Mouse (Mus musculus) cerebellum, postnatal 10 days (tissue): Measurements from ENCODE around the gene Gm4778.
A peak's percentile ranks its signal among the peaks of the same experiment; 100 is the strongest.
"Not testable (repeated sequence)": the region's sequence is repeated elsewhere in the genome, so short reads cannot be mapped to it uniquely, and the experiment has no call there.

Experiments
- DNase-seq, 2 experiments: peaks; one replicate each; pipeline ENCODE4 v3.0.0; 2021; ENCODE audit warnings: mixed read lengths in 2 of 2

The Gm4778 gene

DNA sequence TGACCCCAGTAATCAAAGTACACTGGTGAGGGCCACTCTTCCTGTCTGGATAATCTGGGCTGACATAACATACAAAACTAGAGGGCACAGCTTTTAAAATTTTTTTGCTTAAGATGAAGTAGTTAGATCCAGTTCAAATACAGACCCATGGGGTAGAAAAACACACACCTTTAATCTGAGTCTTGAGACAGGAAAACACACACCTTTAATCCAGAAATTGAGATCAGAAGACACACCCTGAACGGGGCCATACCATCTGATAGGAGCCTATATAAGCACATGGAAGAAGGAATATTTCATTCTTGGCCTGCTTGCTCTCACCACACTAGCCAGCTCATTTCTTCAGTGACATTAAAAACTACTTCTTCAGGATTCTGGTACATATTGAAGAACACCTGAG lies at the start of gene Gm4778:
Gene Gm4778 (plus strand): TSS at position 301 of the 400 bp plus-strand sequence.
- DNase-seq: not testable (repeated sequence)

DNA sequence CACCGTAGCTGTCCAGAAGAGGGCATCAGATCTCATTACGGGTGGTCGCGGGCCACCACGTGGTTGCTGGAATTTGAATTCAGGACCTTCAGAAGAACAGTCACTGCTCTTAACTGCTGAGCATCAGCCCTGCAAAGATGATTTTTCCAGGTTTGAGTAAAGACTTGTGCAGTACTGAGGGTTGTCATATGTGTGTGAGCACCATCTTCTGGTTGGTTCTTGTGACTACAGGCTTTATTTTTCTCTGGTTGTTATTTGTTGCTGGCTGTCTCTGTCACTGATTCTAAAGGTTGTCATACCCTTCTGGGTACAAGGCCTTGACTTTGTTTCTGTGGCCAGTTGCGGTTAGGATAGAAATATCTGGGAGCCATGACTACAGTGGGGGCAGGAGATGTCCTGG lies 3.2 kb upstream of the Gm4778 start:
- peak; percentile 16 to 32 for DNase-seq

DNA sequence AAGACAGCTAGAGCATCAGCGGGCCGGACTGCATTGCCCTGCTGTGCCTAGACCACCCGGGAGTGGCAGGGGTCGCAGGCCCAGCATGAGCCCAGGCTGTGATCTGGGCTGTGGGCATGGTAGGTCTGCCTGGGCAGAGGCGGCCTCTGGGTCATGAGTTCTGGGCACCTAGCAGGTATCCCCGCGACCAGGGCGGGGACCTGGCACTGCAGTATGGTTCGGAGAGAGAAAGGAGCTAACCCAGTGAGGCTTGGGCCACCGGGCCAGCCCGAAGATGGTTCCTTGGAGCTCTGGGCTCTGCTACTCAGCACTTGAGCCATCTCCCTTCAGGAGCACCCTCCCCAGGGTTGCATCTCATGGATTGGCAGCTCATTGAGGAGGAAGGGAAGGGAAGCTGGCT lies 12.2 kb downstream of the Gm4778 start:
- DNase-seq: no peak

DNA sequence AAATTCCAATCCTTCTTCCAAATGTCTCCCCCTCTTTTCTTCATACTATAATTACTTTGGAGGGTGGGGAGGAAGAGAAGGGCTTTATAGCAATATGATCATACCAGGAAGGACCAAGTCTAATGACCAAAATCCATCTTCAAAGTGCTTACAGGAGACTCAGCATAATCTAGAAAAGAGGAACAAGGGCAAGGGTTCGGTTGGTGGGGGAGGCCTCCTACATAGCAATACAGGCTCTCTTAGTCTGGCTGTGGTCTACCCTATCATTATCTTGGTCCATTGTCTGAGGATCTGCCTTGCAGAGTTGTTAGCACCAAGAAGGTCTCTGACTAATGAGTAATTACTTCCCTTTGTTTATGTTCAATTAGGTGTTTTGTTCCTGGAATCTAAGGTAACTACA lies 41.6 kb downstream of the Gm4778 start:
- no peak for DNase-seq

DNA sequence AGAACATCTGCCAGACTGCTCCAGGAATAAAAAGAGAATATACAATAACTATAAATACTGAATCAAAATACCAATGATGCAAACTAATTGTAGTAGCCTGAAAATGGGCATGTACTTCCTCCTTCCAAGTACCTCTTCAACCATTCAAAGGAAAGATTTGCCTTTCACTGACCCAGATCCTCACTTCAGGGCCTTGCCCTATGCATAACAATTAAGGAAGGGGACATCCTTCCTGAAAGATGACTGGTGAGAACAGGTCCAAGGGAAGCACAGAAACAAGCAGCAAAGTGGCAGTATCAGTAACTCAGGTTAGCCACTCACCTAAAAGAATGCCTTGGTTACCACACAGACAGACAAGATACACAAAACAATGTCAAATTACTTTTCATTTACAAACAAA lies 43.1 kb downstream of the Gm4778 start:
- no peak for DNase-seq

DNA sequence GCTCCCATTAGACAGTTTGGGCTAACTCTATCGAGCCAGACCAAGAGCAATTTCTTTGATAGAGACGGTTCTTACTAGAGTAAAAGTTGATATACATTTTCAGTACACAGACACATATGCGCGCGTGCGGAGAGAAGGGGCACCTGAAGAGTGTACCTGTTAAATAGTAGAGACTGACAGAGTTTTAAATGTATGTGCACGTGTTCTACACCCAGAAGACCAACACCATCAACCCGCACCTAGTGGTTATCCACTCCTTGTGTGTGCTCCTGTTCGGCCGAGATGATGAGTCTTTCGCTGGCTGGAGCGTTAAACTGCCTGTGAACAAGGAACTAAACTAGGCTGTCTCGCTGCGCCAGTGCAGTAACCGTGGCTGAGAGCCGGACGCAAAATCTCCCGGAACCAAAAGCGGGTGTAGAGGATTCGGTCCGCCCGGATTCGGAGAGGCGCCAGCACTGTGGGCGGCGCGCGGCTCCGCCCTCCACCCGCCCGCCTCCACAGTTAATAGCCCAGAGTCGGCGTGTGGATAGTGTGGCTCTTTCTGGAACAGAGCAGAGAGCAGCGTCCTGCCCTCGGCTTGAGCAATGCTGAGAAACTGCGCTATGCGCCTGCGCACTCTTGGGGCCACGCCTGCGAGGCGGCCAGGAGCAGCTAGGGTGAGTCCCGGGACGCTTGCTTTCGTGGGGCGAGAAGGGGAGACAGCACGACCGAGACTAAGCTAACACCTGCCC lies 46.0 kb downstream of the Gm4778 start, which contains the start of gene Them4:
Gene Them4 (plus strand): TSS at position 457 of the 731 bp plus-strand sequence.
- peak; percentile 93 to 96 for DNase-seq

DNA sequence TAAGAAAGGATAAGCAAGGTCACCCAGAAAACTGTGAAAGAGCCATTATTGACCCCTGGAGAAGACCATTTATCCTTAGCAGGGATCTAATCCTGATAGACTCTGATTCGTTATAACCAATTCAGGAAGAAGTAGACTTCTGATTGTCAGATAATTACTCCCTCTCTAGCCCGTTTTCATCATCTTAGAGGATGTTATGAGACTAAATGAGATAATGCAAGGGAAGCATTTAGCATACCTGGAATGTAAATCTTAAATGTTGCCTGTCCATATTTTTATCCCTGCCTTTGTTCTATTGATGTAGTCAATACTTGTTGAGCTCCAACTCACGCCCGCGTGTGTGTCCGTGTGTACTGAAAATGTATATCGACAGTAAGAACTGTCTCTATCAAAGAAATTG lies 46.7 kb downstream of the Gm4778 start:
- peak in 1 of 2 experiments; percentile 13 for DNase-seq

DNA sequence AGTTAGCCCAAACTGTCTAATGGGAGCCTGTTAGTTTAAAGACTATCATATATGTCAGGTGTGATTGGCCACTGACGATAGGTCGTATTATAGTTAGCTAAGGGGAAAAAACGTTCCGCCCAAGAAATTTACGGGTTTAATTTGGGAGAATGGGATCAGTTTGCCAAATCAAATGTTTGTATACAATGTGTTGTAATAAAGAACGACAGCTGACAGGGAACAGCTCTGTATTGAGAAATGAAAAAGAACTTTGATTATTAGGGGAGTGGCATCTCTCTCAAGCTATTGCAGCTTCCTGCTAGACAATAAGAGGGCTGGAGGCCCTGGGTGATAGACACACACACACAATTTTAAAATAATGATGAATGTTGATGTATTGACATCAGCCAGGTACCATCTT lies 47.1 kb downstream of the Gm4778 start:
- peak in 1 of 2 experiments; percentile 5 for DNase-seq

DNA sequence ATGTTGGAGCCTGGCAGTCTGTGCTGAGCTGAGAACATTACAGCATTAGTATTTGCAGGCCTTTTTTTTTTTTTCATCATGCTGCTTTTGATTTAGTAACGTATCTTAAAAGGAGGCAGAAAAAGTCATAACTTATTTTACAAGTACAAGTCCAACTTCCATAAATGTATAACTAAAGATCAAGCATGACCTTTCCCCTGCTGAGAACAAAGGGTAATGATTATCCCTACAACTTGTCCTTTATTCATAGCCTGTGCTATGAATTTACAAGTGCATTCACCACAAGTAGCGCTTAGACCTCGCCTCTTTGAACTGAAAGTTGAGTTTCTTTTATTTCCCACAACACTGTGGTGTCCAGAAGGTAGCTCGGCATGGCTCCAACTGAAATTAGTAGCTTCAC lies 47.5 kb downstream of the Gm4778 start:
- peak; percentile 19 to 34 for DNase-seq
